Mouse (Mus musculus): ENCODE data around the gene Slc35f2.
A peak's percentile ranks its signal among the peaks of the same experiment; 100 is the strongest.

Slc35f2 gene

GRCm38 (mm10) chr9:53829081-53829865 lies 57.9 kb downstream of the Slc35f2 start:
- peak; percentile 41 to 53 for DNase-seq

GRCm38 (mm10) chr9:53829866-53830209 lies 58.5 kb downstream of the Slc35f2 start:
- no peak for DNase-seq

- no peak for DNase-seq
Observed at GRCm38 (mm10) chr9:53835039-53835438, 63.7 kb downstream of the Slc35f2 start.

- DNase-seq: no peak
Observed at GRCm38 (mm10) chr9:53835976-53836375, 64.6 kb downstream of the Slc35f2 start.

GRCm38 (mm10) chr9:53838816-53839215 lies 67.5 kb downstream of the Slc35f2 start:
- DNase-seq: no peak

GRCm38 (mm10) chr9:53848548-53848947 lies 77.2 kb downstream of the Slc35f2 start:
- DNase-seq: no peak

GRCm38 (mm10) chr9:53849864-53850263 lies 78.5 kb downstream of the Slc35f2 start, which contains the start of gene Sln:
Gene Sln (plus strand): TSS chr9:53850164.
- DNase-seq: no peak

- peak in 1 of 2 experiments; percentile 18 for DNase-seq
Observed at GRCm38 (mm10) chr9:53852158-53852557, 80.8 kb downstream of the Slc35f2 start.

- no peak for DNase-seq
Observed at GRCm38 (mm10) chr9:53853672-53854071, 82.3 kb downstream of the Slc35f2 start.

- no peak for DNase-seq
Observed at GRCm38 (mm10) chr9:53854525-53854924, 83.2 kb downstream of the Slc35f2 start.

- DNase-seq: no peak
Observed at GRCm38 (mm10) chr9:53857864-53858263, 86.5 kb downstream of the Slc35f2 start.

Data from kidney, postnatal 4 days (tissue).